Mouse (Mus musculus): ENCODE results near the gene 4930402H24Rik.

GRCm38 (mm10) chr2:130830236-130830635 lies 76.0 kb downstream of the 4930402H24Rik start:
- TF ChIP-seq CTCF (IDR thresholded peaks at IDR 0.05) (no peak), EP300 (IDR thresholded peaks at IDR 0.05) (no peak)

Data from lung, postnatal 0 days (tissue).